Mouse (Mus musculus) layer of hippocampus, adult 2 months (tissue): ENCODE results near the gene Tcam1. TPM values are rescaled to one million over a fixed set of nuclear protein-coding genes. Genes with fewer than 3 reads are reported as not detected.
A peak's percentile ranks its signal among the peaks of the same experiment; 100 is the strongest.

Source experiments
- DNase-seq, 2 experiments: peaks; one replicate each; pipeline ENCODE4 v3.0.0; 2022; ENCODE audit warnings: low spot score in 2 of 2
- H3K27ac ChIP-seq: fragments of 200-600 bp; 2 replicates; pipeline ENCODE4 v1.8.1; 2022
- H3K4me3 ChIP-seq: fragments of 200-600 bp; 2 replicates; pipeline ENCODE4 v1.8.1; 2022; ENCODE audit warnings: mild to moderate bottlenecking
- CTCF ChIP-seq: fragments of 200-600 bp; conservative IDR thresholded peaks from 2 replicates; pipeline ENCODE4 v1.8.1; 2022; ENCODE audit warnings: antibody characterized with exemption, mild to moderate bottlenecking, moderate library complexity
- total RNA-seq, 2 experiments: library from RNA; stranded (reverse); gene quantifications; 2 replicates each; pipeline ENCODE4 v1.2.3; 2021

Gene Tcam1
- total RNA-seq, 2 experiments from 2014 or later: 0.15 to 0.34 TPM

- Histone ChIP-seq H3K4me3 (peak overlapping the region; percentile 41), H3K27ac (peak overlapping the region; percentile 96)
- no peak for TF ChIP-seq CTCF
- DNase-seq: peak in 1 of 2 experiments; percentile 43
Measured at GRCm38 (mm10) chr11:106267311-106267852, 9.1 kb upstream of the Tcam1 start.

GRCm38 (mm10) chr11:106267871-106268270 is 8.6 kb upstream of the Tcam1 start:
- no peak for DNase-seq
- peak overlapping the region; percentile 96 for H3K27ac ChIP-seq
- TF ChIP-seq CTCF: no peak
- peak overlapping the region; percentile 41 for H3K4me3 ChIP-seq

GRCm38 (mm10) chr11:106268326-106269059 is 8.0 kb upstream of the Tcam1 start:
- no peak for TF ChIP-seq CTCF
- peak overlapping the region; percentile 96 for H3K27ac ChIP-seq
- H3K4me3 ChIP-seq: peak overlapping the region; percentile 41
- DNase-seq: peak in 1 of 2 experiments; percentile 76

- Histone ChIP-seq H3K27ac (peak overlapping the region; percentile 96), H3K4me3 (peak overlapping the region; percentile 31)
- DNase-seq: no peak
- TF ChIP-seq CTCF: no peak
Measured at GRCm38 (mm10) chr11:106269060-106269431, 7.4 kb upstream of the Tcam1 start.

GRCm38 (mm10) chr11:106271131-106271793 is 5.2 kb upstream of the Tcam1 start:
- Histone ChIP-seq H3K27ac (peak overlapping the region; percentile 98), H3K4me3 (peak overlapping the region; percentile 74)
- no peak for DNase-seq
- peak; percentile 49 for TF ChIP-seq CTCF

GRCm38 (mm10) chr11:106271794-106272643 is 4.5 kb upstream of the Tcam1 start:
- TF ChIP-seq CTCF: no peak
- peak overlapping the region; percentile 74 for H3K4me3 ChIP-seq
- peak overlapping the region; percentile 98 for H3K27ac ChIP-seq
- no peak for DNase-seq

- peak; percentile 98 to 100 for DNase-seq
- no peak for TF ChIP-seq CTCF
- peak within 1 kb of the TSS; percentile 98 for H3K27ac ChIP-seq
- H3K4me3 ChIP-seq: peak within 1 kb of the TSS; percentile 74
Measured at GRCm38 (mm10) chr11:106272644-106273310, 3.7 kb upstream of the Tcam1 start, which contains the start of gene Smarcd2. TSS of gene Smarcd2 (minus strand) at chr11:106272972.

GRCm38 (mm10) chr11:106273311-106273684 is 3.2 kb upstream of the Tcam1 start:
- DNase-seq: no peak
- H3K27ac ChIP-seq: peak overlapping the region; percentile 95
- peak overlapping the region; percentile 74 for H3K4me3 ChIP-seq
- no peak for TF ChIP-seq CTCF

- DNase-seq: no peak
- Histone ChIP-seq H3K4me3 (no peak overlapping the region), H3K27ac (0 out of 2 replicates have a peak overlapping the region, but pooled peaks have one; percentile 95)
- TF ChIP-seq CTCF: no peak
Measured at GRCm38 (mm10) chr11:106273811-106274210, 2.7 kb upstream of the Tcam1 start.

GRCm38 (mm10) chr11:106274374-106274773 is 2.1 kb upstream of the Tcam1 start:
- no peak for DNase-seq
- Histone ChIP-seq H3K27ac (no peak overlapping the region), H3K4me3 (no peak overlapping the region)
- no peak for TF ChIP-seq CTCF

GRCm38 (mm10) chr11:106274971-106275411 is 1.5 kb upstream of the Tcam1 start:
- Histone ChIP-seq H3K27ac (no peak overlapping the region), H3K4me3 (no peak overlapping the region)
- no peak for DNase-seq
- TF ChIP-seq CTCF: no peak

- H3K4me3 ChIP-seq: no peak overlapping the region
- H3K27ac ChIP-seq: no peak overlapping the region
- TF ChIP-seq CTCF: no peak
- DNase-seq: no peak
Measured at GRCm38 (mm10) chr11:106282452-106282851, 6.0 kb downstream of the Tcam1 start.
